Mouse (Mus musculus) thymus, postnatal 4 days (tissue): ENCODE data around the gene Odf3l1.
"Not testable (repeated sequence)": the region's sequence is repeated elsewhere in the genome, so short reads cannot be mapped to it uniquely, and the experiment has no call there.

Source experiments
- DNase-seq: peaks from one replicate; pipeline ENCODE4 v3.0.0; 2021

Odf3l1 gene

GRCm38 (mm10) chr9:56864216-56864729 lies at the start of gene Odf3l1:
Gene Odf3l1, minus strand, starts transcription at chr9:56864679.
- DNase-seq: no peak

- peak; percentile 5 for DNase-seq
These were observed 49.5 kb upstream of the Odf3l1 start for GRCm38 (mm10) chr9:56913991-56914390.

- DNase-seq: no peak
These were observed 46.5 kb upstream of the Odf3l1 start for GRCm38 (mm10) chr9:56911017-56911416.

- DNase-seq: not testable (repeated sequence)
These were observed 45.5 kb upstream of the Odf3l1 start for GRCm38 (mm10) chr9:56909991-56910390.

GRCm38 (mm10) chr9:56907549-56907948 lies 43.1 kb upstream of the Odf3l1 start:
- DNase-seq: no peak

- DNase-seq: no peak
These were observed 39.2 kb upstream of the Odf3l1 start for GRCm38 (mm10) chr9:56903662-56904061.

- DNase-seq: no peak
These were observed 36.7 kb upstream of the Odf3l1 start for GRCm38 (mm10) chr9:56901187-56901586.

- DNase-seq: no peak
These were observed 36.1 kb upstream of the Odf3l1 start for GRCm38 (mm10) chr9:56900571-56900970.

- DNase-seq: no peak
These were observed 35.6 kb upstream of the Odf3l1 start for GRCm38 (mm10) chr9:56900060-56900459.

GRCm38 (mm10) chr9:56899409-56899808 lies 34.9 kb upstream of the Odf3l1 start:
- DNase-seq: no peak

GRCm38 (mm10) chr9:56896779-56897178 lies 32.3 kb upstream of the Odf3l1 start:
- no peak for DNase-seq

- DNase-seq: peak; percentile 74
These were observed 29.5 kb upstream of the Odf3l1 start for GRCm38 (mm10) chr9:56894006-56894405.

- DNase-seq: no peak
These were observed 28.8 kb upstream of the Odf3l1 start for GRCm38 (mm10) chr9:56893313-56893712.

- no peak for DNase-seq
These were observed 27.6 kb upstream of the Odf3l1 start for GRCm38 (mm10) chr9:56892111-56892510.

GRCm38 (mm10) chr9:56891517-56892011 lies 27.1 kb upstream of the Odf3l1 start:
- DNase-seq: peak; percentile 61

GRCm38 (mm10) chr9:56890522-56891250 lies 26.2 kb upstream of the Odf3l1 start:
- DNase-seq: no peak

- peak; percentile 74 for DNase-seq
These were observed 25.3 kb upstream of the Odf3l1 start for GRCm38 (mm10) chr9:56889817-56890216.

- DNase-seq: no peak
These were observed 23.1 kb upstream of the Odf3l1 start for GRCm38 (mm10) chr9:56887581-56887980.

GRCm38 (mm10) chr9:56886601-56887000 lies 22.1 kb upstream of the Odf3l1 start:
- no peak for DNase-seq

GRCm38 (mm10) chr9:56886113-56886512 lies 21.6 kb upstream of the Odf3l1 start:
- DNase-seq: peak; percentile 79

- DNase-seq: no peak
These were observed 19.8 kb upstream of the Odf3l1 start for GRCm38 (mm10) chr9:56884328-56884727.

- DNase-seq: no peak
These were observed 19.0 kb upstream of the Odf3l1 start for GRCm38 (mm10) chr9:56883470-56883869.

- DNase-seq: no peak
These were observed 18.3 kb upstream of the Odf3l1 start for GRCm38 (mm10) chr9:56882818-56883217.

GRCm38 (mm10) chr9:56882283-56882682 lies 17.8 kb upstream of the Odf3l1 start:
- DNase-seq: no peak
